Mouse (Mus musculus): ENCODE measurements around the gene Lep.

DNA sequence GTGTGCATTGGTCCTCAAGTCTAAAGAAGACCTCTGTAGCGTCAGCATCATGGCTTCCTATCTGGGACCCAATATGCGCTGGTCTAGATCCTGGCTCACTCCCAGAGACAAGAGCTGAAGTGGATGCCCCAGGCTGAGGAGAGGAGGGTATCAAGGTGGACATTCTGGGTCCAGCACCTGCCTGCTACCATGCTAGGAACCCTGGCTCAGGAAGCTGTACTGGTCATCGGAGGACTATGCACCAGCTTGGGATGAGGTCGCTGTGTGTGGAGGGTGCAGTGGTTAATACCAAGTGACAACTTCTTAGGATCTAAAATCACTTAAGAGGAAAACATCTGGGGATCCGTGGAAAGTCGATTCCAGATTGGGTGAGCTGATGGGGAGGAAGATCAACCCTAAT lies 46.8 kb upstream of the Lep start:
- no peak for TF ChIP-seq CTCF (IDR thresholded peaks at IDR 0.05; ENCODE audit: control insufficient read depth, insufficient read depth, low read length)
- no peak for TF ChIP-seq POLR2A (IDR thresholded peaks at IDR 0.05; ENCODE audit: borderline replicate concordance, control insufficient read depth, low read depth, low read length)

All from bone marrow, adult 2 months (tissue).